Mouse (Mus musculus) embryonic facial prominence, embryonic 15.5 days (tissue): ENCODE data around the gene Gsdma. TPM values are rescaled to one million over a fixed set of nuclear protein-coding genes. Genes with fewer than 3 reads are reported as not detected.
"Not testable (repeated sequence)": the region's sequence is repeated elsewhere in the genome, so short reads cannot be mapped to it uniquely, and the experiment has no call there.

ENCODE experiments used
- ATAC-seq: fragments of 200-750 bp; cut with Nextera tagmentation; 2 replicates; pipeline ENCODE4 v1.8.0; 2017; ENCODE audit warnings: low read depth, moderate TSS enrichment; ENCODE audit not compliant: insufficient number of reproducible peaks, low FRiP score, low TSS enrichment
- H3K27ac ChIP-seq: fragments of 300-500 bp; sonication (generic); replicated peaks from 2 replicates; pipeline ENCODE4 v1.5.1; 2015; ENCODE audit warnings: mild to moderate bottlenecking, inconsistent platforms
- H3K27me3 ChIP-seq: fragments of 300-500 bp; sonication (generic); 2 replicates; pipeline ENCODE4 v1.6.1; 2015; ENCODE audit warnings: inconsistent platforms
- H3K36me3 ChIP-seq: fragments of 300-500 bp; sonication (generic); 2 replicates; pipeline ENCODE4 v1.6.1; 2015; ENCODE audit warnings: mild to moderate bottlenecking, inconsistent platforms
- H3K4me1 ChIP-seq: fragments of 300-500 bp; sonication (generic); 2 replicates; pipeline ENCODE4 v1.6.1; 2015; ENCODE audit warnings: inconsistent platforms
- H3K4me2 ChIP-seq: fragments of 300-500 bp; sonication (generic); replicated peaks from 2 replicates; pipeline ENCODE4 v1.6.1; 2015; ENCODE audit warnings: mild to moderate bottlenecking, inconsistent platforms
- H3K4me3 ChIP-seq: fragments of 300-500 bp; sonication (generic); replicated peaks from 2 replicates; pipeline ENCODE4 v1.5.1; 2015; ENCODE audit warnings: mild to moderate bottlenecking, inconsistent platforms
- H3K9ac ChIP-seq: fragments of 300-500 bp; sonication (generic); 2 replicates; pipeline ENCODE4 v1.6.1; 2015; ENCODE audit warnings: inconsistent platforms
- H3K9me3 ChIP-seq: fragments of 300-500 bp; sonication (generic); replicated peaks from 2 replicates; pipeline ENCODE4 v1.6.1; 2016; ENCODE audit warnings: inconsistent platforms
- whole genome bisulfite sequencing: fragments of 180-500 bp; shearing (Covaris S2); methylation state at CpG from one replicate; pipeline ENCODE4 v1.1.7; 2015; 5-methylcytosine and 5-hydroxymethylcytosine counted together
- polyA plus RNA-seq: library from polyadenylated mRNA; unstranded; fragments of >200 nt; fragmentation: Nextera tagmentation; extraction: Ambion mirVana; gene quantifications from 2 replicates; pipeline ENCODE4 v1.2.1, GENCODE M21; 2015

Gsdma gene
- polyA plus RNA-seq, 1 experiment from 2014 or later = 14.0 TPM

DNA sequence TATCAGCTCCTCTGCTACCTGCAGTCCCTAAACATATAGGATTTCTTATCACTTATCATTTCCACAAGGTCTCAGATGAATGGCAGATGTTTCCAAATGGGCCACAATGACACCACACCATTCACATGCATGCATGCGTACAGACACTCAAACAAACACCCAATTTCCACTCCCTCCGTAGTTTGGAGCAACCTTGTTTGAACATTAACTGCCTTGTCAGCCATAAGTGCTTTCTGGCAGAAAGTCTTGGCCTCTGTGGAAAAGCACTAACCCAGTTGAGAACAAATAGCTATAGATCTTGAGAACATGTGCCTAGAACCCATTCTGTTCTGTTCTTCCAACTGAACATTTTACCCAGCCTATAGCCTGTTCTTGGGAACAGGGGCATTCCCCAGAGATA, 18.2 kb upstream of the Gsdma start:
- no peak for ATAC-seq
- WGBS = 75% methylated on average over 2 of the region's 2 CpGs
- H3K36me3 ChIP-seq = no peaks in the 10 kb centered on the region

DNA sequence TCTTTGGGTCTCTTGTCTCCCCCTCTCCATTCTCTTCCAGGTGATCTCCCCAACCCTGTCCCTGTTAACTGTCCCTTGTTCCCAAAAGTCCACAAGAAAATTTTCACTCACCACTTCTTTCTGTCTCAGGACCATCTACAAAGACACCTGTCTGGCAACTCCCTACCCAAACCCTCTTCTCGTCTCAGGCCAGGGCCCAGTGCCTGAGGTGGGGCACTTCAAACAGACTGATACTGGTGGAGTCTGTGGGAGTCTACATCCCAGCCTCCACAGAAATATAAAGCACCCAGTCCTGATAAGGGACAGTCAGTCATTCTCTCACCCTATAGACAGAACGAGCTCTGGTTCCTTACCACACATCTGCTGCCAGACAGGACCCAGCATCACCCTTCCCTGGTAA, 17.7 kb upstream of the Gsdma start, which contains the start of gene Gsdma2:
Gene Gsdma2, plus strand, starts transcription at position 301 of the 400 bp plus-strand sequence.
- H3K36me3 ChIP-seq = no peaks in the 10 kb centered on the region
- H3K9me3 ChIP-seq = no peaks in the 10 kb centered on the region
- no peak within 1 kb of the TSS for H3K4me3 ChIP-seq
- 58% methylated on average over 2 of the region's 2 CpGs for WGBS
- H3K27me3 ChIP-seq = peaks cover 16% of the 10 kb centered on the region
- ATAC-seq = no peak
- H3K4me1 ChIP-seq = no peaks in the 10 kb centered on the region
- H3K9ac ChIP-seq = no peak within 1 kb of the TSS
- no peak within 1 kb of the TSS for H3K4me2 ChIP-seq
- no peak within 1 kb of the TSS for H3K27ac ChIP-seq

More for the DNA sequence above, 18.2 kb upstream of the Gsdma start:
- no peaks in the 10 kb centered on the region for H3K9me3 ChIP-seq
- peaks cover 19% of the 10 kb centered on the region for H3K27me3 ChIP-seq
- no peaks in the 10 kb centered on the region for H3K4me1 ChIP-seq
- H3K27ac ChIP-seq = no peak overlapping the region
- no peak overlapping the region for H3K4me3 ChIP-seq
- no peak overlapping the region for H3K4me2 ChIP-seq
- H3K9ac ChIP-seq = no peak overlapping the region

DNA sequence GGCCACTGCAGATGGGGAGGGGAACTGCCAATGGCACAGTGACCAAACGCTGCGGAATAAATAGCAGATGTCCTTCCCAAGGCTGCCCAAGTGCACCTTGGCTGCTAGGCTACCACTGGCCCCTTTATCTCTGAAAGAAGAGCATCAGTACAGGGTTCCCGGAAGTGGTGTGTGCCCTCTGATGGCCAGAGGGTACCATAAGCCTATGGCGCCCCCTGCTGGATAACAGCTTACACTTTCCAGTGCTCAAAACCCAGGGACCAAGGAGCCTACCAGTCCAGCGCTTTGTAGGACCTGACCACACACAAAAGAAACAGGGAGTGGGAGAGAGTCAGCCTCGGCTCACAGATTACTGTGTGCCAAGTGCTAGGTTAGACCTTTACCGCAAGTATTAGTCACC, 9.1 kb upstream of the Gsdma start:
- not testable (repeated sequence) for H3K27ac ChIP-seq, H3K4me1 ChIP-seq, ATAC-seq, H3K9me3 ChIP-seq, H3K4me3 ChIP-seq, H3K36me3 ChIP-seq, H3K27me3 ChIP-seq, H3K9ac ChIP-seq, H3K4me2 ChIP-seq
- WGBS = 11% methylated on average over 7 of the region's 7 CpGs

DNA sequence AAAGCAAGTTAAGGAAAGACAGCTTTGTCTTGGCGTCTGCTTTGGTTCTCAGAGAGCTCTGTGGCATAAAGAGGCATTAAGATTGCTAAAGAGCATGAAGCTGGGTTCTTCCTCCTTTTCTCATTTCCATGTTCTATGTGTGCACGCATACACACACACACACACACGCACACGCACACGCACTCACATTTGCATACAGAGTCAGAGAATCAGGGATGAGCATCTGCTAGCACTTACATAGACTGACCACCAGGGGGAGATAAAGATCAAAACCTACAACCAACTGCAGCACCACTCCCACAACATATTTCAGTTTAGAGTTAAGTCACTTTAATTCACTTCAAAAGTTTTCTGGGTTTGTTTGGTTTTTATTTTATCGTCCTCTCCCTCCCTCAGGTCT, 3.6 kb upstream of the Gsdma start:
- WGBS = 10% methylated on average over 6 of the region's 6 CpGs
- Histone ChIP-seq H3K36me3 (no peaks in the 10 kb centered on the region), H3K4me1 (no peaks in the 10 kb centered on the region), H3K9me3 (no peaks in the 10 kb centered on the region), H3K9ac (no peak overlapping the region), H3K4me3 (no peak overlapping the region), H3K27ac (no peak overlapping the region), H3K4me2 (no peak overlapping the region), H3K27me3 (no peaks in the 10 kb centered on the region)
- ATAC-seq = no peak

DNA sequence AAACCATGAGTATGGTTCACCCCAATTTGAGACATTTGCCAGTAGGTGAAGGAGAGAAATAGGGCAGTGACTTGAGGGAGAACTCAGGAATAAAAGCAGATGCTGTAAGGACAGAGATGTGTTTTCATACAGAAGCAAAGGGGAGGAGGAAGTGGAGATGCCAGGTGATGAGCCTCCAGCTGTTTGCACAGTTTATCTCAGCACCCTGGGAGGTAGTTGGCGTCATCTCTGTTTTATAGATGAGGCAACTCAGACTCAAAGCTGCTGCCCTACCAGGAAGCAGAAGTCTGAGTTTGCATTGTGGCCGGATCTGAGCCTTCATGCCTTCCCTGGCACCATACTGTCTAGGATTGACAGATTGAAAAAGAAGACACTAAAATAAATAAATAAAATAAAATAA, 4.8 kb downstream of the Gsdma start:
- Histone ChIP-seq H3K4me1 (no peaks in the 10 kb centered on the region), H3K27ac (no peak overlapping the region), H3K4me3 (no peak overlapping the region), H3K36me3 (no peaks in the 10 kb centered on the region), H3K9me3 (no peaks in the 10 kb centered on the region), H3K4me2 (no peak overlapping the region), H3K27me3 (peaks cover 13% of the 10 kb centered on the region; the same call in 1 of the 2 replicates), H3K9ac (no peak overlapping the region)
- 61% methylated on average over 2 of the region's 2 CpGs for WGBS
- ATAC-seq = no peak

DNA sequence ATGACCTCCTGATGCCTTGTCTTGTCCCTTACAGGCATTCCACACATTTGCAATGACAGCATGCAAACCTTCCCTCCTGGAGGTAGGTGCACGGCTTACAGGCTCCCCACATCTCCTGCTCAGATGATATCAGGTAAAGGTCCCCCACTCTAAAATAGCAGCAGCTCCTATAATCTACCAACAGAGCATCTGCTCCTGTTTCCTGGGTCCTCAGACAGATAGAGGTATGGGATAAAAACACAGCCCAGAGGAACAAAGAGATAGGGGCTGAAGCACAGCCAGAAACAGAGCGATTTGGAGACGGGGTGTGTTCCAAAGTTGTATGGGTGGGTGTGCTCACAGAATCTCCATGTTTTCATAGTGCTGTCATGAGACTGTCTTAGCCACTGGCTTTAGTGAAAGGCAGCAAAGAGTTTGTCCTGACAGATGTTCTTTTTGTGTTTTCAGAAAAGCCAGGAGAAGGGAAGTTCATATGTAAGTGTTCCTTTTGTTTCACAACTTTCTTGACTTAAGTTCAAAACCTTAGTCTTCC, 7.2 kb downstream of the Gsdma start:
- Histone ChIP-seq H3K4me3 (no peak overlapping the region), H3K9ac (no peak overlapping the region), H3K27me3 (peaks cover 13% of the 10 kb centered on the region; the same call in 1 of the 2 replicates), H3K4me1 (no peaks in the 10 kb centered on the region), H3K27ac (no peak overlapping the region), H3K9me3 (no peaks in the 10 kb centered on the region), H3K36me3 (no peaks in the 10 kb centered on the region), H3K4me2 (no peak overlapping the region)
- no peak for ATAC-seq
- 65% methylated on average over 3 of the region's 3 CpGs for WGBS

DNA sequence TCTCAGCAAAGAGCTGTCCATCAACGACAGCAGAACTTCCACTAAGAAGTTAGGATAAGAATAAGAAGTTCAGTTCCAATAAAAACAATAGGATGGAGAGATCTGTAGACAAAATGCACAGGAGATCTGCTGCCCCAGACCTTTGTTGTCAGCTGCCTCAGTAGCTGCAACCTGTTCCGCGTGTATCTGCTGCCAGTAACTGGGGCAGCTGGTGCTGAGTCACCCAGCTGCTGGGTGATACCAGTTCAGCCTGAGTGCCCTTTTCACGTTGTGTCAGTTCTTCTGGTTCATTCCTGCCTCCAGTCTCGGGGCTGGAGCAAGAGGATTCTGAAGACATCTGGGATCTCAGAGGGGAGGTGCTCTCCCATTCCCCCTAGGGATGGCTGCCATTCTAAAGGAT, 7.7 kb downstream of the Gsdma start:
- ATAC-seq = no peak
- H3K4me3 ChIP-seq = no peak overlapping the region
- H3K27ac ChIP-seq = no peak overlapping the region
- no peaks in the 10 kb centered on the region for H3K9me3 ChIP-seq
- 47% methylated on average over 5 of the region's 5 CpGs for WGBS
- H3K9ac ChIP-seq = no peak overlapping the region
- H3K27me3 ChIP-seq = peaks cover 13% of the 10 kb centered on the region; the same call in 1 of the 2 replicates
- no peak overlapping the region for H3K4me2 ChIP-seq
- no peaks in the 10 kb centered on the region for H3K4me1 ChIP-seq
- H3K36me3 ChIP-seq = no peaks in the 10 kb centered on the region

DNA sequence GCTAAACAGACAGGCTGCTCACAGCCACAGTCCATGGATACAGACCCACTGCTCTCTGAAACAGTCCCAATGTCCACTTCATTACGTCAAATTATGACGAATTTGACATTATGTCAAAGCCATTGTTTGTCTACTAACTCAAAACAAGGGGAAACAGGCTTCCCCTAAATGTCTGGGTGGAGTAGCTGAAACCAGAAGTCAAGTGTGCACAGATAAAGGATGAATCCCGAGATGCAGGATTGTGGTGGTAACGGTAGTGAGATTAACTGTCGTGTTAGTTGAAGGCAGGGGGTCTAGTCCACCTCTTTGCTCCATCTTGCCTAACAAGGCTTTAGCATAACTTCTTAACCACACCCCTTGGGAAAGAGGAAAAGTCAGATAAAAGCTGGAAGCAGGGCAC, 8.3 kb downstream of the Gsdma start:
- Histone ChIP-seq H3K36me3 (no peaks in the 10 kb centered on the region), H3K27me3 (peaks cover 9% of the 10 kb centered on the region; the same call in 1 of the 2 replicates), H3K9ac (no peak overlapping the region), H3K4me2 (no peak overlapping the region), H3K4me3 (no peak overlapping the region), H3K27ac (no peak overlapping the region), H3K9me3 (no peaks in the 10 kb centered on the region), H3K4me1 (no peaks in the 10 kb centered on the region)
- no peak for ATAC-seq
- WGBS = 82% methylated on average over 5 of the region's 5 CpGs

DNA sequence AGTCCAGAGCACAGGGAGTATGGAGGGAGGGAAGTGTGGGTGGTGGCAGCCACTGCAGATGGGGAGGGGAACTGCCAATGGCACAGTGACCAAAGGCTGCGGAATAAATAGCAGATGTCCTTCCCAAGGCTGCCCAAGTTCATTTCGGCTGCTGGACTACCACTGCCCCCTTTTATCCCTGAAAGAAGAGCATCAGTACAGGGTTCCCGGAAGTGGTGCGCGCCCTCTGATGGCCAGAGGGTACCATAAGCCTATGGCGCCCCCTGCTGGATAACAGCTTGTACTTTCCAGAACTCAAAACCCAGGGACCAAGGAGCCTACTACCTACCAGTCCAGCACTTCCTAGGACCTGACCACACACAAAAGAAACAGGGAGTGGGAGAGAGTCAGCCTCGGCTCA, 9.0 kb downstream of the Gsdma start:
- not testable (repeated sequence) for H3K4me3 ChIP-seq, H3K27me3 ChIP-seq, H3K27ac ChIP-seq, H3K9me3 ChIP-seq, H3K9ac ChIP-seq, H3K4me1 ChIP-seq, H3K36me3 ChIP-seq
- H3K4me2 ChIP-seq = 0 out of 2 replicates have a peak overlapping the region, but pooled peaks have one; percentile 19
- ATAC-seq = peak; percentile 32; the same call in 1 of the 2 replicates
- WGBS = 2% methylated on average over 6 of the region's 7 CpGs

DNA sequence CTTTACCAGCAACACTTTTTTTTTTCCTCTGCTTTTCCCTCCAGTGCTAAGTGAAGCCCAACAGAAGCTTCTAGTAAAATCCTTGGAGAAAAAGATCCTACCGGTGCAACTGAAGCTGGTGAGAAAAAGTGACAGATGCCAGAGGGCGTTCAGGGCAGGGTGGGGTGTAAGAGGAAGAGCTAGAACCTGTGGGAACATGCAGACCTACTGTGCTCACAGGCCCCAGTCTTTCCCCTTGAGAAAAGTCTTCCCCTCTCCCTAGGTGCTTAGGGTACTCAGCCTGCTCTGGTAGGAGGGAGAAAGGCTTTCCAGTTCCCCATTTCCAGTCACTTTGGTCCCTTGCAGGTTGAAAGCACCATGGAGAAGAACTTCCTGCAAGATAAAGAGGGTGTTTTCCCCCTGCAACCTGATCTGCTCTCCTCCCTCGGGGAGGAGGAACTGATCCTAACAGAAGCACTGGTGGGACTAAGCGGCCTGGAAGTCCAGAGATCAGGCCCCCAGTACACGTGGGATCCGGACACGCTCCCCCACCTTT, 11.7 kb downstream of the Gsdma start:
- no peak overlapping the region for H3K9ac ChIP-seq
- WGBS = 33% methylated on average over 7 of the region's 7 CpGs
- no peak for ATAC-seq
- H3K4me2 ChIP-seq = no peak overlapping the region
- no peak overlapping the region for H3K27ac ChIP-seq
- no peaks in the 10 kb centered on the region for H3K9me3 ChIP-seq
- no peaks in the 10 kb centered on the region for H3K27me3 ChIP-seq
- no peak overlapping the region for H3K4me3 ChIP-seq
- no peaks in the 10 kb centered on the region for H3K4me1 ChIP-seq
- H3K36me3 ChIP-seq = no peaks in the 10 kb centered on the region

DNA sequence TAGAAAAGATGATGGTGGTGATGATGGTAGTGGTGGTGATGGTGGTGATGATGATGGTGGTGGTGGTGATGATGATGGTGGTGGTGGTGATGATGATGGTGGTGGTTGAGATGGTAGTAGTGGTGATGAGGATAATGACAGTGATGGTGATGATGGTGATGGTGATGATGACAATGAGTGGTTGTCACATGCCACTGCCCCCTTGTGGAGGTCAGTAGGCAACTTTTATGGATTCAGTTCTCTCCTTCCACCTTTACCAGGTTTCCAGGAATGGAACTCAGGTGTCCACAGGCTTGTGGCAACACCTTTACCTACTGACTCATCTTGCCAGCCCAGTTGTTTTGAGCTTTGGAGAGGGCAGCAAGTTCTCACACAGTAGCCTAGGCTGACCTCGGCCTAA, 15.9 kb downstream of the Gsdma start:
- Histone ChIP-seq H3K4me3 (no peak overlapping the region), H3K4me1 (peaks cover 7% of the 10 kb centered on the region), H3K36me3 (peaks cover 3% of the 10 kb centered on the region; the same call in 1 of the 2 replicates), H3K9ac (no peak overlapping the region), H3K27ac (no peak overlapping the region), H3K4me2 (no peak overlapping the region), H3K9me3 (no peaks in the 10 kb centered on the region), H3K27me3 (no peaks in the 10 kb centered on the region)
- no peak for ATAC-seq
- 96% methylated on average over 1 of the region's 1 CpGs for WGBS

DNA sequence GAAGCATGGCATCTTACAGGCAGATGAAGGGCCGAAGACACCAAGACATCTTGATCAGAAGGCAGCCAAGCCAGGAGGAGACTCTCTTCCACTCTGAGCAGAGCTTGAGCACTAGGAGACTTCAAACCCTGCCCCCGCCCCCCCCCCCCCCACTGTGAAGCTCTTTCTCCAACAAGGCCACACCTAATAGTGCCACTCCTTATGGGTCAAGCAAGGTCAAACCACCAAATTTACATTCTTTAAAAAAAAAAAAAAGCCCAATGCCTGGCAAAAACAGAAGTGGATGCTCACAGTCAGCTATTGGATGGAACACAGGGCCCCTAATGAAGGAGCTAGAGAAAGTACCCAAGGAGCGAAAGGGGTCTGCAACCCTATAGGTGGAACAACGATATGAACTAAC, 16.4 kb downstream of the Gsdma start:
- H3K4me2 ChIP-seq, H3K27ac ChIP-seq: not testable (repeated sequence)
- WGBS = 90% methylated on average over 4 of the region's 4 CpGs

More for the DNA sequence above, 16.4 kb downstream of the Gsdma start:
- H3K36me3 ChIP-seq, H3K27me3 ChIP-seq, ATAC-seq, H3K4me1 ChIP-seq, H3K4me3 ChIP-seq, H3K9me3 ChIP-seq, H3K9ac ChIP-seq: not testable (repeated sequence)
